Mouse (Mus musculus) heart, embryonic 16.5 days (tissue): ENCODE results near the gene Olfr902. TPM values are rescaled to one million over a fixed set of nuclear protein-coding genes. Genes with fewer than 3 reads are reported as not detected.
"Not testable (repeated sequence)": the region's sequence is repeated elsewhere in the genome, so short reads cannot be mapped to it uniquely, and the experiment has no call there.

Experiments used
- ATAC-seq: fragments of 200-750 bp; cut with Nextera tagmentation; replicated peaks from 2 replicates; pipeline ENCODE4 v1.8.0; 2017; ENCODE audit warnings: moderate number of reproducible peaks; ENCODE audit not compliant: insufficient read depth, low FRiP score; ENCODE audit errors: extremely low read depth
- H3K27ac ChIP-seq: fragments of 300-500 bp; sonication (generic); 2 replicates; pipeline ENCODE4 v1.5.1; 2014; ENCODE audit warnings: mild to moderate bottlenecking, low read length, control low read depth, moderate library complexity
- H3K27me3 ChIP-seq: fragments of 300-500 bp; sonication (generic); 2 replicates; pipeline ENCODE4 v1.6.1; 2014; ENCODE audit warnings: low read length, mixed read lengths; ENCODE audit not compliant: control insufficient read depth, insufficient read depth
- H3K36me3 ChIP-seq: fragments of 300-500 bp; sonication (generic); 2 replicates; pipeline ENCODE4 v1.6.1; 2014; ENCODE audit not compliant: control insufficient read depth, insufficient read depth
- H3K4me1 ChIP-seq: fragments of 300-500 bp; sonication (generic); 2 replicates; pipeline ENCODE4 v1.6.1; 2014; ENCODE audit warnings: low read length, mixed read lengths; ENCODE audit not compliant: control insufficient read depth, insufficient read depth
- H3K4me2 ChIP-seq: fragments of 300-500 bp; sonication (generic); 2 replicates; pipeline ENCODE4 v1.6.1; 2014; ENCODE audit warnings: low read depth, mild to moderate bottlenecking, control low read depth, low read length
- H3K4me3 ChIP-seq: fragments of 300-500 bp; sonication (generic); 2 replicates; pipeline ENCODE4 v1.5.1; 2014; ENCODE audit warnings: mild to moderate bottlenecking, control low read depth, low read length
- H3K9ac ChIP-seq: fragments of 300-500 bp; sonication (generic); 2 replicates; pipeline ENCODE4 v1.6.1; 2014; ENCODE audit warnings: low read length, control low read depth
- H3K9me3 ChIP-seq: fragments of 300-500 bp; sonication (generic); replicated peaks from 2 replicates; pipeline ENCODE4 v1.6.1; 2016; ENCODE audit warnings: low read length; ENCODE audit not compliant: control insufficient read depth
- WGBS: fragments of 180-500 bp; shearing (Covaris S2); extraction: QIAGEN DNeasy Blood & Tissue Kit; methylation state at CpG from one replicate; pipeline ENCODE4 v1.1.7; 2014; 5-methylcytosine and 5-hydroxymethylcytosine counted together
- polyA plus RNA-seq: library from polyadenylated mRNA; unstranded; fragments of >200 nt; fragmentation: Nextera tagmentation; extraction: Ambion mirVana; gene quantifications from 2 replicates; pipeline ENCODE4 v1.2.1, GENCODE M21; 2015

Gene Olfr902
- polyA plus RNA-seq, result not detected in 2 replicates

GRCm38 (mm10) chr9:38447352-38447751, at the start of gene Olfr902:
Gene Olfr902 (plus strand): TSS chr9:38447652.
- no peaks in the 10 kb centered on the region for H3K4me1 ChIP-seq

GRCm38 (mm10) chr9:38401398-38401797, 46.1 kb upstream of the Olfr902 start, which contains the start of gene Olfr147:
Gene Olfr147 (plus strand): TSS chr9:38401698.
- H3K27me3 ChIP-seq, result no peaks in the 10 kb centered on the region
- no peaks in the 10 kb centered on the region for H3K4me1 ChIP-seq
- no peak within 1 kb of the TSS for H3K4me2 ChIP-seq
- no peaks in the 10 kb centered on the region for H3K36me3 ChIP-seq
- WGBS, result 85% methylated on average over 1 of the region's 1 CpGs
- H3K4me3 ChIP-seq, result no peak within 1 kb of the TSS
- no peaks in the 10 kb centered on the region for H3K9me3 ChIP-seq
- no peak within 1 kb of the TSS for H3K9ac ChIP-seq
- no peak for ATAC-seq
- no peak within 1 kb of the TSS for H3K27ac ChIP-seq

More at GRCm38 (mm10) chr9:38447352-38447751, at the start of gene Olfr902:
- ATAC-seq, result no peak
- 82% methylated on average over 5 of the region's 5 CpGs for WGBS
- H3K9me3 ChIP-seq, result no peaks in the 10 kb centered on the region
- H3K36me3 ChIP-seq, result no peaks in the 10 kb centered on the region
- no peak within 1 kb of the TSS for H3K27ac ChIP-seq
- no peak within 1 kb of the TSS for H3K4me3 ChIP-seq
- no peaks in the 10 kb centered on the region for H3K27me3 ChIP-seq
- H3K9ac ChIP-seq, result no peak within 1 kb of the TSS
- no peak within 1 kb of the TSS for H3K4me2 ChIP-seq

GRCm38 (mm10) chr9:38407502-38407901, 40.0 kb upstream of the Olfr902 start:
- H3K4me1 ChIP-seq, H3K9me3 ChIP-seq, ATAC-seq: not testable (repeated sequence)

GRCm38 (mm10) chr9:38413502-38413901, 34.0 kb upstream of the Olfr902 start:
- not testable (repeated sequence) for H3K4me1 ChIP-seq, H3K36me3 ChIP-seq, H3K9ac ChIP-seq, H3K4me2 ChIP-seq, H3K9me3 ChIP-seq, H3K4me3 ChIP-seq, H3K27me3 ChIP-seq, ATAC-seq, H3K27ac ChIP-seq
- 84% methylated on average over 14 of the region's 14 CpGs for WGBS

More at GRCm38 (mm10) chr9:38407502-38407901, 40.0 kb upstream of the Olfr902 start:
- 89% methylated on average over 3 of the region's 3 CpGs for WGBS
- not testable (repeated sequence) for H3K9ac ChIP-seq, H3K36me3 ChIP-seq, H3K27me3 ChIP-seq, H3K27ac ChIP-seq, H3K4me3 ChIP-seq, H3K4me2 ChIP-seq

- Histone ChIP-seq H3K36me3 (no peaks in the 10 kb centered on the region), H3K9ac (no peak overlapping the region), H3K4me2 (no peak overlapping the region), H3K4me1 (no peaks in the 10 kb centered on the region), H3K4me3 (no peak overlapping the region), H3K27me3 (no peaks in the 10 kb centered on the region), H3K27ac (no peak overlapping the region), H3K9me3 (peaks cover 3% of the 10 kb centered on the region; the same call in 1 of the 2 replicates)
- ATAC-seq, result no peak
Measured at GRCm38 (mm10) chr9:38423801-38424200, 23.7 kb upstream of the Olfr902 start.

- H3K4me2 ChIP-seq, result no peak overlapping the region
- no peaks in the 10 kb centered on the region for H3K36me3 ChIP-seq
- no peak overlapping the region for H3K27ac ChIP-seq
- H3K9me3 ChIP-seq, result peaks cover 3% of the 10 kb centered on the region; the same call in 1 of the 2 replicates
- H3K27me3 ChIP-seq, result no peaks in the 10 kb centered on the region
- ATAC-seq, result no peak
- no peak overlapping the region for H3K9ac ChIP-seq
- WGBS, result 36% methylated on average over 1 of the region's 1 CpGs
- no peaks in the 10 kb centered on the region for H3K4me1 ChIP-seq
- no peak overlapping the region for H3K4me3 ChIP-seq
Measured at GRCm38 (mm10) chr9:38427026-38427425, 20.4 kb upstream of the Olfr902 start.

GRCm38 (mm10) chr9:38429155-38429554, 18.3 kb upstream of the Olfr902 start, which contains the start of gene Olfr901:
Gene Olfr901 (plus strand): TSS chr9:38429455.
- H3K27me3 ChIP-seq, result no peaks in the 10 kb centered on the region
- H3K27ac ChIP-seq, result no peak within 1 kb of the TSS
- ATAC-seq, result no peak
- no peak within 1 kb of the TSS for H3K4me2 ChIP-seq
- no peaks in the 10 kb centered on the region for H3K4me1 ChIP-seq
- no peak within 1 kb of the TSS for H3K4me3 ChIP-seq
- no peak within 1 kb of the TSS for H3K9ac ChIP-seq
- 76% methylated on average over 1 of the region's 1 CpGs for WGBS
- H3K36me3 ChIP-seq, result no peaks in the 10 kb centered on the region
- peaks cover 3% of the 10 kb centered on the region; the same call in 1 of the 2 replicates for H3K9me3 ChIP-seq

GRCm38 (mm10) chr9:38462844-38463243, 15.4 kb downstream of the Olfr902 start, which contains the start of gene Olfr904:
Gene Olfr904 (plus strand): TSS chr9:38463144.
- no peaks in the 10 kb centered on the region for H3K36me3 ChIP-seq
- no peak within 1 kb of the TSS for H3K9ac ChIP-seq
- no peak within 1 kb of the TSS for H3K4me2 ChIP-seq
- no peaks in the 10 kb centered on the region for H3K4me1 ChIP-seq
- no peaks in the 10 kb centered on the region for H3K9me3 ChIP-seq
- ATAC-seq, result no peak
- H3K4me3 ChIP-seq, result no peak within 1 kb of the TSS
- no peak within 1 kb of the TSS for H3K27ac ChIP-seq
- H3K27me3 ChIP-seq, result no peaks in the 10 kb centered on the region

GRCm38 (mm10) chr9:38470807-38471206, 23.4 kb downstream of the Olfr902 start, which contains the start of gene Olfr905:
Gene Olfr905 (plus strand): TSS chr9:38471107.
- no peak within 1 kb of the TSS for H3K9ac ChIP-seq
- no peaks in the 10 kb centered on the region for H3K9me3 ChIP-seq
- no peak within 1 kb of the TSS for H3K4me2 ChIP-seq
- no peaks in the 10 kb centered on the region for H3K36me3 ChIP-seq
- no peaks in the 10 kb centered on the region for H3K4me1 ChIP-seq
- no peak within 1 kb of the TSS for H3K4me3 ChIP-seq
- H3K27me3 ChIP-seq, result no peaks in the 10 kb centered on the region
- ATAC-seq, result no peak
- no peak within 1 kb of the TSS for H3K27ac ChIP-seq
